Mouse (Mus musculus) intestine, postnatal 0 days (tissue): ENCODE data around the gene Peg3. TPM values are rescaled to one million over a fixed set of nuclear protein-coding genes. Genes with fewer than 3 reads are reported as not detected.
A peak's percentile ranks its signal among the peaks of the same experiment; 100 is the strongest.

ENCODE experiments used
- ATAC-seq: fragments of 200-750 bp; cut with Nextera tagmentation; 2 replicates; pipeline ENCODE4 v1.8.0; 2017; ENCODE audit warnings: mild to moderate bottlenecking, moderate TSS enrichment, moderate library complexity
- H3K27ac ChIP-seq: fragments of 300-500 bp; sonication (generic); 2 replicates; pipeline ENCODE4 v1.5.1; 2014; ENCODE audit warnings: mild to moderate bottlenecking, low read depth, low read length, moderate library complexity
- H3K27me3 ChIP-seq: fragments of 300-500 bp; sonication (generic); replicated peaks from 2 replicates; pipeline ENCODE4 v1.6.1; 2014; ENCODE audit warnings: low read length, mixed read lengths; ENCODE audit not compliant: control insufficient read depth, insufficient read depth
- H3K36me3 ChIP-seq: fragments of 300-500 bp; sonication (generic); 2 replicates; pipeline ENCODE4 v1.6.1; 2014; ENCODE audit warnings: mild to moderate bottlenecking, moderate library complexity; ENCODE audit not compliant: control insufficient read depth, insufficient read depth
- H3K4me1 ChIP-seq: fragments of 300-500 bp; sonication (generic); replicated peaks from 2 replicates; pipeline ENCODE4 v1.6.1; 2014; ENCODE audit warnings: antibody characterized with exemption, low read length, mixed read lengths; ENCODE audit not compliant: control insufficient read depth, insufficient read depth
- H3K4me2 ChIP-seq: fragments of 300-500 bp; sonication (generic); replicated peaks from 2 replicates; pipeline ENCODE4 v1.6.1; 2014; ENCODE audit warnings: low read depth, mild to moderate bottlenecking, moderate library complexity
- H3K4me3 ChIP-seq: fragments of 300-500 bp; sonication (generic); 2 replicates; pipeline ENCODE4 v1.5.1; 2014; ENCODE audit warnings: low read depth, low read length
- H3K9ac ChIP-seq: fragments of 300-500 bp; sonication (generic); 2 replicates; pipeline ENCODE4 v1.6.1; 2014; ENCODE audit warnings: mild to moderate bottlenecking, low read depth, low read length
- H3K9me3 ChIP-seq: fragments of 300-500 bp; sonication (generic); 2 replicates; pipeline ENCODE4 v1.6.1; 2016; ENCODE audit warnings: mixed run types; ENCODE audit not compliant: control insufficient read depth
- CTCF ChIP-seq: sonication (generic); IDR thresholded peaks from 2 replicates; pipeline ENCODE4 v1.5.1; 2016; ENCODE audit warnings: low read depth, mild to moderate bottlenecking, control low read depth, antibody characterized with exemption, moderate library complexity
- WGBS: fragments of 180-500 bp; shearing (Covaris S2); extraction: QIAGEN DNeasy Blood & Tissue Kit; methylation state at CpG from one replicate; pipeline ENCODE4 v1.1.7; 2014; 5-methylcytosine and 5-hydroxymethylcytosine counted together
- polyA plus RNA-seq: library from polyadenylated mRNA; unstranded; fragments of >200 nt; fragmentation: Nextera tagmentation; extraction: Ambion mirVana; gene quantifications from 2 replicates; pipeline ENCODE4 v1.2.1, GENCODE M21; 2015

The Peg3 gene
- polyA plus RNA-seq, 1 experiment from 2014 or later: 15.6 TPM

GRCm38 (mm10) chr7:6744281-6744904 lies 14.2 kb upstream of the Peg3 start:
- Histone ChIP-seq H3K4me2 (no peak overlapping the region), H3K9ac (no peak overlapping the region), H3K27ac (no peak overlapping the region), H3K4me1 (no peaks in the 10 kb centered on the region), H3K27me3 (no peaks in the 10 kb centered on the region), H3K9me3 (no peaks in the 10 kb centered on the region), H3K4me3 (no peak overlapping the region), H3K36me3 (no peaks in the 10 kb centered on the region)
- 0 out of 2 replicates have a peak, but pooled peaks have one; percentile 22 for ATAC-seq
- WGBS: 52% methylated on average over 10 of the region's 10 CpGs
- no peak for TF ChIP-seq CTCF

GRCm38 (mm10) chr7:6736060-6736459 lies 5.8 kb upstream of the Peg3 start:
- Histone ChIP-seq H3K4me2 (no peak overlapping the region), H3K4me1 (no peaks in the 10 kb centered on the region), H3K36me3 (no peaks in the 10 kb centered on the region), H3K27ac (no peak overlapping the region), H3K9ac (no peak overlapping the region), H3K27me3 (no peaks in the 10 kb centered on the region), H3K4me3 (no peak overlapping the region), H3K9me3 (no peaks in the 10 kb centered on the region)
- 63% methylated on average over 1 of the region's 1 CpGs for WGBS
- ATAC-seq: no peak
- TF ChIP-seq CTCF: no peak

GRCm38 (mm10) chr7:6731930-6732329 lies 1.7 kb upstream of the Peg3 start:
- no peaks in the 10 kb centered on the region for H3K27me3 ChIP-seq
- H3K9ac ChIP-seq: no peak overlapping the region
- H3K4me2 ChIP-seq: no peak overlapping the region
- 57% methylated on average over 4 of the region's 4 CpGs for WGBS
- ATAC-seq: no peak
- TF ChIP-seq CTCF: no peak
- peaks cover 8% of the 10 kb centered on the region; the same call in 1 of the 2 replicates for H3K9me3 ChIP-seq
- H3K4me1 ChIP-seq: no peaks in the 10 kb centered on the region
- no peak overlapping the region for H3K4me3 ChIP-seq
- H3K36me3 ChIP-seq: no peaks in the 10 kb centered on the region
- no peak overlapping the region for H3K27ac ChIP-seq

- no peak for TF ChIP-seq CTCF
- Histone ChIP-seq H3K27ac (no peak overlapping the region), H3K27me3 (no peaks in the 10 kb centered on the region), H3K4me3 (peak overlapping the region; percentile 52; the same call in 1 of the 2 replicates), H3K36me3 (no peaks in the 10 kb centered on the region), H3K4me1 (no peaks in the 10 kb centered on the region), H3K4me2 (peak overlapping the region; percentile 69), H3K9me3 (peaks cover 8% of the 10 kb centered on the region; the same call in 1 of the 2 replicates), H3K9ac (no peak overlapping the region)
- no peak for ATAC-seq
- 56% methylated on average over 3 of the region's 3 CpGs for WGBS
These were observed 1.1 kb upstream of the Peg3 start for GRCm38 (mm10) chr7:6731373-6731772.

- no peaks in the 10 kb centered on the region for H3K27me3 ChIP-seq
- peaks cover 8% of the 10 kb centered on the region; the same call in 1 of the 2 replicates for H3K9me3 ChIP-seq
- WGBS: 50% methylated on average over 15 of the region's 15 CpGs
- no peak for TF ChIP-seq CTCF
- H3K4me1 ChIP-seq: no peaks in the 10 kb centered on the region
- H3K36me3 ChIP-seq: no peaks in the 10 kb centered on the region
- H3K27ac ChIP-seq: no peak overlapping the region
- ATAC-seq: no peak
- peak overlapping the region; percentile 69 for H3K4me2 ChIP-seq
- peak overlapping the region; percentile 52 for H3K4me3 ChIP-seq
- H3K9ac ChIP-seq: no peak overlapping the region
These were observed 570 bp upstream of the Peg3 start for GRCm38 (mm10) chr7:6730801-6731200.

- Histone ChIP-seq H3K4me1 (no peaks in the 10 kb centered on the region), H3K4me3 (peak overlapping the region; percentile 52), H3K36me3 (no peaks in the 10 kb centered on the region), H3K9me3 (peaks cover 8% of the 10 kb centered on the region; the same call in 1 of the 2 replicates), H3K27me3 (no peaks in the 10 kb centered on the region), H3K27ac (peak overlapping the region; percentile 84), H3K9ac (peak overlapping the region; percentile 41; the same call in 1 of the 2 replicates), H3K4me2 (peak overlapping the region; percentile 69)
- TF ChIP-seq CTCF: peak; percentile 60
- ATAC-seq: peak; percentile 40
- 44% methylated on average over 37 of the region's 37 CpGs for WGBS
These were observed 992 bp downstream of the Peg3 start for GRCm38 (mm10) chr7:6729061-6729817.
